Comparison of ENCODE assay signal across 22 mouse cellular contexts in genomic region chr12:104141506-104141905, GRCm38 (mm10). TPM values are rescaled to one million over a fixed set of nuclear protein-coding genes. Genes with fewer than 3 reads are reported as not detected.
DNase-seq lines count a peak whose midpoint lies in the region; ATAC-seq and TF ChIP-seq lines count a peak whose summit lies in the region.
"Had no signal": no experiment of that assay in that cellular context is flagged by ENCODE, and none has a peak within 500 bp of the region (broad histone marks: within the 10 kb centered on the region; RNA-seq: fewer than 3 reads in every experiment).

No protein-coding gene starts in this region.

- TF ChIP-seq EP300 in stomach, postnatal 0 days (optimal IDR thresholded peaks at IDR 0.05): no peak

- DNase-seq in midbrain, embryonic 10.5 days (ENCODE audit: low spot score): peak; percentile 6
- DNase-seq in midbrain, embryonic 14.5 days: no peak
- peak; percentile 10 for DNase-seq in 3134 (ENCODE audit: extremely low read depth, insufficient read length, low spot score)
- peak; percentile 26 for DNase-seq in 3T3-L1 (ENCODE audit: low read depth, low spot score)
- DNase-seq in stomach, postnatal 0 days (ENCODE audit: low spot score): peak; percentile 3
- no peak for DNase-seq in kidney, postnatal 36 days
- DNase-seq: adrenal gland, postnatal 14 days; cerebellum, adult 11-12 months; cerebellum, adult 9-10 months; cerebellum, postnatal 25 days; forebrain, postnatal 0 days; gastrocnemius, postnatal 14 days; heart, postnatal 10 days had no signal

- no peak for ATAC-seq in midbrain, embryonic 14.5 days (ENCODE audit: low FRiP score, low TSS enrichment)
- ATAC-seq in stomach, postnatal 0 days (ENCODE audit: low FRiP score, low TSS enrichment): no peak
- ATAC-seq: activated CD4-positive, CD25-positive, alpha-beta regulatory T cell, adult 4 months; forebrain, postnatal 0 days; Patski had no signal

- WGBS in midbrain, embryonic 10.5 days: 79% methylated on average over 1 of the region's 1 CpGs
- WGBS in midbrain, embryonic 14.5 days: 77% methylated on average over 1 of the region's 1 CpGs
- 80% methylated on average over 1 of the region's 1 CpGs for WGBS in stomach, postnatal 0 days

- H3K4me2 ChIP-seq in midbrain, embryonic 14.5 days (ENCODE audit: low read length): no peak overlapping the region
- no peak overlapping the region for H3K4me2 ChIP-seq in stomach, postnatal 0 days (replicated peaks; ENCODE audit: low read depth)
- H3K4me2 ChIP-seq: embryonic facial prominence, embryonic 12.5 days; forebrain, embryonic 12.5 days; hindbrain, embryonic 14.5 days had no signal

- no peak for TF ChIP-seq CTCF in stomach, postnatal 0 days (IDR thresholded peaks at IDR 0.05; ENCODE audit: low read depth)

- no peaks in the 10 kb centered on the region for H3K4me1 ChIP-seq in midbrain, embryonic 10.5 days
- no peaks in the 10 kb centered on the region for H3K4me1 ChIP-seq in midbrain, embryonic 14.5 days (ENCODE audit: control insufficient read depth, insufficient read depth, low read length)
- no peaks in the 10 kb centered on the region for H3K4me1 ChIP-seq in stomach, postnatal 0 days (replicated peaks; ENCODE audit: control insufficient read depth, insufficient read depth)
- H3K4me1 ChIP-seq: embryonic facial prominence, embryonic 12.5 days; forebrain, embryonic 12.5 days had no signal

- H3K4me3 ChIP-seq in midbrain, embryonic 10.5 days: no peak overlapping the region
- H3K4me3 ChIP-seq in midbrain, embryonic 14.5 days (replicated peaks; ENCODE audit: low read depth, low read length): no peak overlapping the region
- H3K4me3 ChIP-seq in stomach, postnatal 0 days (ENCODE audit: low read depth, low read length): no peak overlapping the region
- H3K4me3 ChIP-seq: embryonic facial prominence, embryonic 12.5 days; forebrain, embryonic 12.5 days had no signal

- H3K9me3 ChIP-seq in midbrain, embryonic 10.5 days (replicated peaks): no peaks in the 10 kb centered on the region
- H3K9me3 ChIP-seq in midbrain, embryonic 14.5 days (ENCODE audit: control insufficient read depth, low read length): no peaks in the 10 kb centered on the region
- no peaks in the 10 kb centered on the region for H3K9me3 ChIP-seq in stomach, postnatal 0 days (ENCODE audit: control insufficient read depth, low read length)
- H3K9me3 ChIP-seq: embryonic facial prominence, embryonic 12.5 days; forebrain, embryonic 12.5 days had no signal

- H3K27ac ChIP-seq in midbrain, embryonic 10.5 days (replicated peaks): no peak overlapping the region
- no peak overlapping the region for H3K27ac ChIP-seq in midbrain, embryonic 14.5 days (replicated peaks; ENCODE audit: low read depth, low read length)
- no peak overlapping the region for H3K27ac ChIP-seq in stomach, postnatal 0 days (replicated peaks)
- H3K27ac ChIP-seq: embryonic facial prominence, embryonic 12.5 days; forebrain, embryonic 12.5 days; hindbrain, embryonic 14.5 days had no signal

- H3K36me3 ChIP-seq in midbrain, embryonic 10.5 days: no peaks in the 10 kb centered on the region
- H3K36me3 ChIP-seq in midbrain, embryonic 14.5 days (ENCODE audit: control insufficient read depth, insufficient read depth, low read length): no peaks in the 10 kb centered on the region
- H3K36me3 ChIP-seq in stomach, postnatal 0 days (ENCODE audit: control insufficient read depth, insufficient read depth, low read length): no peaks in the 10 kb centered on the region
- H3K36me3 ChIP-seq: embryonic facial prominence, embryonic 12.5 days; forebrain, embryonic 12.5 days had no signal

- H3K27me3 ChIP-seq in midbrain, embryonic 10.5 days (ENCODE audit: low read depth, poor library complexity, severe bottlenecking): no peaks in the 10 kb centered on the region
- no peaks in the 10 kb centered on the region for H3K27me3 ChIP-seq in midbrain, embryonic 14.5 days (ENCODE audit: control insufficient read depth, insufficient read depth, low read length)
- H3K27me3 ChIP-seq in stomach, postnatal 0 days (ENCODE audit: control insufficient read depth, insufficient read depth, low read length): no peaks in the 10 kb centered on the region
- H3K27me3 ChIP-seq: embryonic facial prominence, embryonic 12.5 days; forebrain, embryonic 12.5 days; Patski had no signal

- no peak overlapping the region for H3K9ac ChIP-seq in midbrain, embryonic 14.5 days (replicated peaks; ENCODE audit: low read length)
- no peak overlapping the region for H3K9ac ChIP-seq in stomach, postnatal 0 days (ENCODE audit: low read length)
- H3K9ac ChIP-seq: embryonic facial prominence, embryonic 12.5 days; forebrain, embryonic 12.5 days; forebrain, postnatal 0 days; hindbrain, embryonic 14.5 days had no signal

RNA-seq across cellular contexts. Expression of gene Serpina3c, which starts 12.2 kb away (rescaled TPM):
- not detected in 2 replicates for polyA plus RNA-seq in midbrain, embryonic 10.5 days (2016; fragmentation: Nextera tagmentation; extraction: Ambion mirVana)
- polyA plus RNA-seq in midbrain, embryonic 14.5 days (2014; fragmentation: Nextera tagmentation; extraction: Ambion mirVana): not detected in 2 replicates
- 0.04 TPM in 1 of 2 replicates, not detected in the other for polyA plus RNA-seq in stomach, postnatal 0 days (2015; fragmentation: Nextera tagmentation; extraction: Ambion mirVana)
- polyA plus RNA-seq: activated CD4-positive, CD25-positive, alpha-beta regulatory T cell, adult 4 months; C2C12; embryonic facial prominence, embryonic 12.5 days; forebrain, embryonic 12.5 days; forebrain, postnatal 0 days; heart, embryonic 14.5 days; hindbrain, embryonic 14.5 days had no signal

RNA-seq across cellular contexts. Expression of gene Serpina3b, which starts 13.7 kb away (rescaled TPM):
- polyA plus RNA-seq in midbrain, embryonic 10.5 days (2016; fragmentation: Nextera tagmentation; extraction: Ambion mirVana): not detected in 2 replicates
- not detected in 2 replicates for polyA plus RNA-seq in midbrain, embryonic 14.5 days (2014; fragmentation: Nextera tagmentation; extraction: Ambion mirVana)
- polyA plus RNA-seq in stomach, postnatal 0 days (2015; fragmentation: Nextera tagmentation; extraction: Ambion mirVana): 0.05 TPM in 1 of 2 replicates, not detected in the other
- polyA plus RNA-seq: activated CD4-positive, CD25-positive, alpha-beta regulatory T cell, adult 4 months; C2C12; cortical plate, adult 2 months; embryonic facial prominence, embryonic 12.5 days; forebrain, embryonic 12.5 days; forebrain, postnatal 0 days; heart, embryonic 14.5 days; hindbrain, embryonic 14.5 days; Patski had no signal

RNA-seq across cellular contexts. Expression of gene Serpina3a, which starts 29.0 kb away (rescaled TPM):
- not detected in 2 replicates for polyA plus RNA-seq in midbrain, embryonic 10.5 days (2016; fragmentation: Nextera tagmentation; extraction: Ambion mirVana)
- polyA plus RNA-seq in midbrain, embryonic 14.5 days (2014; fragmentation: Nextera tagmentation; extraction: Ambion mirVana): not detected in 2 replicates
- not detected in 2 replicates for polyA plus RNA-seq in stomach, postnatal 0 days (2015; fragmentation: Nextera tagmentation; extraction: Ambion mirVana)
- polyA plus RNA-seq: activated CD4-positive, CD25-positive, alpha-beta regulatory T cell, adult 4 months; C2C12; cortical plate, adult 2 months; embryonic facial prominence, embryonic 12.5 days; forebrain, embryonic 12.5 days; forebrain, postnatal 0 days; gonadal fat pad, adult 2 months; heart, embryonic 14.5 days; hindbrain, embryonic 14.5 days; Patski had no signal

RNA-seq across cellular contexts. Expression of gene Serpina5, which starts 40.6 kb away (rescaled TPM):
- not detected in 2 replicates for polyA plus RNA-seq in midbrain, embryonic 10.5 days (2016; fragmentation: Nextera tagmentation; extraction: Ambion mirVana)
- polyA plus RNA-seq in midbrain, embryonic 14.5 days (2014; fragmentation: Nextera tagmentation; extraction: Ambion mirVana): not detected in 2 replicates
- 0.07 and 0.10 TPM in 2 replicates for polyA plus RNA-seq in stomach, postnatal 0 days (2015; fragmentation: Nextera tagmentation; extraction: Ambion mirVana)
- polyA plus RNA-seq: activated CD4-positive, CD25-positive, alpha-beta regulatory T cell, adult 4 months; C2C12; cortical plate, adult 2 months; embryonic facial prominence, embryonic 12.5 days; forebrain, embryonic 12.5 days; forebrain, postnatal 0 days; heart, embryonic 14.5 days; hindbrain, embryonic 14.5 days had no signal

Comparison
In these comparisons a context has a peak if more than half of its experiments do, and no peak if none do; other contexts are left out.
1. DNase-seq: peak in midbrain, embryonic 10.5 days (single experiment), 3134 (single experiment), 3T3-L1 (single experiment) and stomach, postnatal 0 days (single experiment); none in midbrain, embryonic 14.5 days (single experiment) and kidney, postnatal 36 days (0 of 2).